Mouse (Mus musculus) forebrain, embryonic 10.5 days (tissue): Measurements from ENCODE around the gene Ifit3b. TPM values are rescaled to one million over a fixed set of nuclear protein-coding genes. Genes with fewer than 3 reads are reported as not detected.

Experiments used
- DNase-seq: peaks from one replicate; pipeline ENCODE4 v3.0.0-alpha.2; 2017; ENCODE audit warnings: low spot score; ENCODE audit errors: extremely low spot score
- H3K27ac ChIP-seq: fragments of 300-500 bp; sonication (generic); 2 replicates; pipeline ENCODE4 v1.5.1; 2016; ENCODE audit warnings: mild to moderate bottlenecking
- H3K27me3 ChIP-seq: fragments of 300-500 bp; sonication (generic); 2 replicates; pipeline ENCODE4 v1.6.1; 2016; ENCODE audit warnings: mild to moderate bottlenecking; ENCODE audit not compliant: poor library complexity, severe bottlenecking
- H3K36me3 ChIP-seq: fragments of 300-500 bp; sonication (generic); replicated peaks from 2 replicates; pipeline ENCODE4 v1.6.1; 2016; ENCODE audit warnings: mild to moderate bottlenecking, moderate library complexity
- H3K4me1 ChIP-seq: fragments of 300-500 bp; sonication (generic); 2 replicates; pipeline ENCODE4 v1.6.1; 2016
- H3K4me3 ChIP-seq: fragments of 300-500 bp; sonication (generic); 2 replicates; pipeline ENCODE4 v1.5.1; 2016; ENCODE audit warnings: mild to moderate bottlenecking, moderate library complexity
- H3K9me3 ChIP-seq: fragments of 300-500 bp; sonication (generic); 2 replicates; pipeline ENCODE4 v1.6.1; 2016; ENCODE audit warnings: mild to moderate bottlenecking, moderate library complexity
- WGBS: fragments of 180-500 bp; shearing (Covaris S2); methylation state at CpG from one replicate; pipeline ENCODE4 v1.1.7; 2016; 5-methylcytosine and 5-hydroxymethylcytosine counted together
- polyA plus RNA-seq: library from polyadenylated mRNA; unstranded; fragments of >200 nt; fragmentation: Nextera tagmentation; extraction: Ambion mirVana; gene quantifications from 2 replicates; pipeline ENCODE4 v1.2.1, GENCODE M21; 2016

The Ifit3b gene
- polyA plus RNA-seq, 1 experiment from 2014 or later, result not detected

DNA sequence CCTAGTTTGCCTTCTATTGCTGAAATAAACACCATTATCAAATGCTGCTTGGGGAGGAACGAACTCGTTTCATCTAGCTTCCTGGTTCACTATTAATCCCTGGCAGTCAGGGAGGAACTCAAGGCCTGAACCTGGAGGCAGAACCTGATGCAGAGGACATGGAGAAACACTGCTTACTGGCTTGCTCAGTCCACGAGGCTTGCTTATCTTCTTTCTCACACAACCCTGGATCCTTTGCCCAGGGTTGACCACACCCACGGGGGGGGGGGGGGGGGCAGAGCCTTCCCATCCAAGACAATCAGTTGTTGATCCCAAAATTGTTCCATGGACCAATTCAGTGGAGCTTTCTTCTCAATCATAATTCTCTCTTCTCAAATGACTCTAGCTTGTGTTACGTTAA lies 55.0 kb downstream of the Ifit3b start:
- WGBS, result 53% methylated on average over 5 of the region's 5 CpGs
- H3K36me3 ChIP-seq, result no peaks in the 10 kb centered on the region
- no peak for DNase-seq
- no peaks in the 10 kb centered on the region for H3K27me3 ChIP-seq
- peaks cover 6% of the 10 kb centered on the region for H3K4me1 ChIP-seq
- 0 out of 2 replicates have a peak overlapping the region, but pooled peaks have one; percentile 43 for H3K4me3 ChIP-seq
- H3K27ac ChIP-seq, result no peak overlapping the region
- H3K9me3 ChIP-seq, result no peaks in the 10 kb centered on the region

Other genes with a start within 250 kb of the Ifit3b start
- gene Ch25h, start 132.8 kb upstream of the Ifit3b start, polyA plus RNA-seq, result 0.20 and 0.37 TPM in 2 replicates
- 15.8 and 16.2 TPM in 2 replicates for gene Lipa, start 80.5 kb upstream of the Ifit3b start, polyA plus RNA-seq
- gene Ifit2, start 57.3 kb upstream of the Ifit3b start, polyA plus RNA-seq, result 5.2 and 5.3 TPM in 2 replicates
- 0.12 and 0.15 TPM in 2 replicates for gene Ifit3, start 24.4 kb upstream of the Ifit3b start, polyA plus RNA-seq
- 0.09 TPM in 1 of 2 replicates, not detected in the other for gene Ifit1bl1, start 6.0 kb upstream of the Ifit3b start, polyA plus RNA-seq
- gene Ifit1bl2, start 32.8 kb downstream of the Ifit3b start, polyA plus RNA-seq, result not detected in 2 replicates
- gene Ifit1, start 32.9 kb downstream of the Ifit3b start, polyA plus RNA-seq, result 0.11 TPM in 1 of 2 replicates, not detected in the other
- gene Slc16a12, start 139.3 kb downstream of the Ifit3b start, polyA plus RNA-seq, result 0.21 and 0.40 TPM in 2 replicates